Mouse (Mus musculus) forebrain, embryonic 11.5 days (tissue): ENCODE results near the gene Olfr736. TPM values are rescaled to one million over a fixed set of nuclear protein-coding genes. Genes with fewer than 3 reads are reported as not detected.

Experiments used
- polyA plus RNA-seq: library from polyadenylated mRNA; unstranded; fragments of >200 nt; fragmentation: Nextera tagmentation; extraction: Ambion mirVana; gene quantifications from 2 replicates; pipeline ENCODE4 v1.2.1, GENCODE M21; 2014

The Olfr736 gene
- polyA plus RNA-seq, 1 experiment from 2014 or later = not detected

Other genes starting within 250 kb of the Olfr736 start
- not detected in 2 replicates for gene Olfr728, start 238.5 kb upstream of the Olfr736 start, polyA plus RNA-seq
- not detected in 2 replicates for gene Olfr729, start 228.3 kb upstream of the Olfr736 start, polyA plus RNA-seq
- not detected in 2 replicates for gene Olfr730, start 193.0 kb upstream of the Olfr736 start, polyA plus RNA-seq
- gene Olfr731, start 139.3 kb upstream of the Olfr736 start, polyA plus RNA-seq = not detected in 2 replicates
- not detected in 2 replicates for gene Olfr732, start 97.0 kb upstream of the Olfr736 start, polyA plus RNA-seq
- gene Olfr733, start 79.6 kb upstream of the Olfr736 start, polyA plus RNA-seq = not detected in 2 replicates
- gene Olfr734, start 54.4 kb upstream of the Olfr736 start, polyA plus RNA-seq = not detected in 2 replicates
- not detected in 2 replicates for gene Olfr735, start 32.3 kb upstream of the Olfr736 start, polyA plus RNA-seq
- not detected in 2 replicates for gene Tlr11, start 23.2 kb upstream of the Olfr736 start, polyA plus RNA-seq
- not detected in 2 replicates for gene Olfr738, start 26.4 kb downstream of the Olfr736 start, polyA plus RNA-seq
- gene Olfr739, start 37.5 kb downstream of the Olfr736 start, polyA plus RNA-seq = not detected in 2 replicates
- gene Olfr740, start 64.4 kb downstream of the Olfr736 start, polyA plus RNA-seq = not detected in 2 replicates
- gene Olfr741, start 91.6 kb downstream of the Olfr736 start, polyA plus RNA-seq = not detected in 2 replicates
- gene Olfr742, start 122.4 kb downstream of the Olfr736 start, polyA plus RNA-seq = not detected in 2 replicates
- not detected in 2 replicates for gene Olfr743, start 140.7 kb downstream of the Olfr736 start, polyA plus RNA-seq
- gene Olfr744, start 233.7 kb downstream of the Olfr736 start, polyA plus RNA-seq = not detected in 2 replicates